Mouse (Mus musculus) layer of hippocampus, postnatal 36 days (tissue): ENCODE data around the gene Taf5l. TPM values are rescaled to one million over a fixed set of nuclear protein-coding genes. Genes with fewer than 3 reads are reported as not detected.

ENCODE experiments used
- DNase-seq, 2 experiments: peaks; one replicate each; pipeline ENCODE4 v3.0.0; 2022
- microRNA-seq, 2 experiments: library from miRNA; unstranded; fragments of <30 nt; microRNA quantifications; one replicate each; pipeline ENCODE4 v1.2.0; 2021
- total RNA-seq, 2 experiments: library from RNA; stranded (reverse); gene quantifications; 2 replicates each; pipeline ENCODE4 v1.2.3; 2021

The Taf5l gene
- total RNA-seq, 2 experiments from 2014 or later: 19.6 to 20.8 TPM

DNA sequence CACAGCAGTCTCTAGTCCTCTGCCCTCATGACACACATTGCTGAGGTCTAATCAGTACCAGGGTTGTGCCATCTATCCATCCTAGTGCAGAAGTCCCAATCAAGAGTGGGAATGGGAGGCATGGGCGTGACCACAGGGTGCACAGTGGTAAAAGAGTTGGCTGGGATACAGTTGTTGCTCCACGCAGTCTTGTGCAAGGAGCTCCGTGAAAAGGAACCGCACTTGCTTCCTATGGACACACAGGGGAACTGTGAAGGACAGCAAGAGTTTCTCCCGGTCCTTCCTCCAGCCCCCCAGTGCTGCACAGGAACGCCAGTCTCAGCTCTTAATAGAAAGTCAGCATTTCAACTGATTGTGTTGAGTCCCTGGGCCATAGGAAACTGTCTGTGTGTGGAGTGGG is 61.7 kb downstream of the Taf5l start:
- no peak for DNase-seq

DNA sequence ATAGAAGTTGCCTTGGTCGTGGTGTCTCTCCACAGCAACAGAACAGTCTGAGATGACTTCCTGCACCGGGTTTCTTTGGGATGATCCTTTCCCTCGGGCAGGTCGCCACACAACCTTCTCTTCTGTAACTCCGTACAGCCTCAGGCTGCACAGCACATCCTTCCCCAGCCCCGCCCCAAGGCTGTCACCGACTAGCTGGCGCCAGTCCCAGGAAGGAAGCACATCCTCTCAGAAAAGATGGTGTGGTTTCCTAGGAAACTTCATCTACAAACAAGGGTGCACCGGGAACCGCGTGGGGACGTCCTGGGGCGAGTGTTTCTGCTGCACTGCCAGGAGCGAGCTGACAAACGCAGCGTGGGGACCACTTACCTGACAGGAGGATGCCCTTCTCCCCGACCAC is 63.1 kb downstream of the Taf5l start:
- DNase-seq: no peak

DNA sequence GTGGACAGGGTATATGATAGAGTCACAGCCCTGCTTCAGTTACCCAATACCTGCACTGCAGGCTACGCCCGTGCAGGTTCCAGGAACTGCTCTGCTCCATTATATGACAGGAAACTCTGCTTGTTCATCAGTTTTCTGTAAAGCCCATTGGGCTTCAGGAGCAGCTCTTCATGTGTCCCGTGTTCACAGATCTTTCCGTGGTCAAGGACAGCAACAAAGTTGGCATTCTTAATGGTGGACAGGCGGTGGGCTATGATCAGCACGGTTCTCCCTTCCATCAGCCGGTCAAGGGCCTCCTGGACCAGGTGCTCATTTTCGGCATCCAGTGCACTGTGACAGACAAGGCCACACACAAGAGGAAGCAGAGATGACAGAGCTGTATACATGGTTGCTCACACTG is 67.0 kb downstream of the Taf5l start:
- no peak for DNase-seq

DNA sequence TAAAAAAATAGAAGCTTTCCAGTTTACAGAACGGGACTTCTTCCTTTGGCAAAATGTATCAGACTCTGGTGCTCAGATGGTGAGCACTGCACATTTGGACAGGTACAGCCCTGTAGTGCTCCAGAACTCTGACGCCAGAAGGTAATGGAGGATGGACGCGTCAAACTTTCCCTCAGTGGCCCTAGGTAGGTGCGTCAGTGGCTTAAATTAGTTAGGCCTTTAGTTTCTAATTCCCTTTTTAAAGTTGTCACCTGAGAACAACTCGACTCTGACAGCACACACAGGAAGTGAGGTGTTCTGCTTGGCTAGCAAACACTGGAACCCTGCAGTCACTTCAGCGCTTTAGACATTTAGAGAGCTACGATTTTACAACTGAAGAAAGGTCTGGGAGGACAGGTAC is 67.5 kb downstream of the Taf5l start:
- no peak for DNase-seq

DNA sequence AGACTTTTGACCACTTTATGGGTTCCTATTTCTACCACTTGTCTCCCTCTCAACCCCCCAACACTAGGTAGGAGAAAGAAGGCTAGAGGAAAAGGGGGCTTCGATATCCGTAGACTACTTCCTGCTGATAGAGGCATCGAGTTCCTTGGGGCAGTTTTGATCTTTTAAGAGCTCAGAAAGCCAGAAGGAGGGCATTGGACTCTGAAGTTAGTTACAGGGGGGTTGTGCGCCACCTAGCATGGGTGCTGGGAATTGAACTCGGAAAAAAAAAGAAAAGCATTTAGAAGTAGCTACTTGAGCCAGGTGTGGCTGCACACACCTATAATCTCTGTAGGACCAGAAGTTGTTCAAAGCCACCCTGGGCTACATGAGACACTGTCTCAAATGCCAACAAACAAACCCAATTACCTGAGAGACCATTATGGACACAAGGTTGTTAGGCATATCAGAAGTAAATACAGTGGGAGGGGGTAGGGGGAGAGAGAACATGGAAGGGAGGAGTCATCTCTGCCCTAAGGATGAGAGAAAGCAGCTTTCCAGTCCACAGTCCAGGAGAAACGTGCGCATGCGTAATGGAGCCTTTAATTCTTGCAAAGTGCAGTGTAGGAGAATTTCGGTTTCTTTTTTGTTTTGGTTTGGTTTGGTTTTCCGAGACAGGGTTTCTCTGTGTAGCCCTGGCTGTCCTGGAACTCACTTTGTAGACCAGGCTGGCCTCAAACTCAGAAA is 71.0 kb downstream of the Taf5l start:
- peak in 1 of 2 experiments; percentile 23 for DNase-seq

DNA sequence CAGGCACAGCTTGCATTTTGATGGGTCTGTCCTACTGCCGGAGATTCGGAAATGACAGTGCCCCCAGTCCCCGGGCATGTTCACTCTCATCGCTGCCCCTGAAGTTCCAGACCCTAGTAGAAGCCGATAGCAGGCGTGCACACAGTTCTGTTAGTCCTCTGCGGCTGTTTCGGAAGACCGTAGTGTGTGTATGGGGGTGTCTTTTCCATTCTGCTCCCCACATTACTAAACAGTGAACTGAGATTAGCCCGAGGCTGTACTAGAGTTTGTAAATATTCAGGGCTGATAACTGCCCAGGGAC is 71.6 kb downstream of the Taf5l start:
- no peak for DNase-seq

DNA sequence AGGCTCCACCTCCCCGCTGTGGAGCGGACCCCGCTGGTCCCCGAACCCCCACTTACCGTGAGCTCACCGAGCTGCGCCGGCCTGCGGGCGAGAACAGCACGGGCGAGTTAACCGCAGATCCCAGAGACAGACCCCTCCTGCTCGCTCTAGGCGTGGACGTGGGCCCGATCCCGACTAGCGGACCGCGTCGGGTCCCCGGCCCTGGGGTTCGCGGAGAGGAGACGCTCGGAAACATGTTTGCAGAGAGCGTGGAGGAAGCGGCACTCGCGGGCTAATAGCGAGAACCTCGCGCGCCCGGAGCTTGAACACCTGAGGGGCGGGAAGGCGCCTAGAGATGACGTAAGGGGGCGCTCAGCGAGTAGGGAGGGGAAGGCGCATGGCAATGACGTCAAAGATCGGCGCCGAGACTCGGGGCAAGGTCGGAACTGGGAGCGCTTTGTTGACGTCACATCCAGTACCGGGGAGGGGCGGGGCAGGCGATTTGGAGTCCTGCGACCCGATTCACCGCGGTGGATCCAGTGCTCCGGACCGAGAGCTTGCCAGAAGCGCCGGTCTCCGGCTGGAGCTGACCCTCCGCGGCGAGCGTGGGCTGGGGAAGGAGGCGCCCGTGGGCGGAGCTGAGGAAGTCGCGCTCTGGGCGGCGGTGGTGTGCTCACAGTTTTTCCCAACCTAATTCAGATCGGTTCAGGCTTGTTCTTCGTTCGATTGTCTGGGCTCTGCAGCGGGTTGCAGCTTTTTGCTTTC is 72.1 kb downstream of the Taf5l start, which contains the start of gene Nup133:
Gene Nup133, minus strand, starts transcription at position 324 of the 744 bp plus-strand sequence.
- peak; percentile 99 for DNase-seq

Small RNA genes lying within 50 kb of the gene (microRNA-seq; reads per million reads assigned to microRNA genes)
- 0 reads per million in 2 experiments for gene Mir1967

Other genes with a start within 250 kb of the Taf5l start
- 10 to 100 TPM; 42.3 to 42.8 TPM for gene Rab4a, start 215.4 kb downstream of the Taf5l start, total RNA-seq
- 10 to 100 TPM; 56.1 to 56.4 TPM for gene Ccsap, start 161.2 kb downstream of the Taf5l start, total RNA-seq
- 1 to 10 TPM; 6.4 to 7.6 TPM for gene Acta1, start 126.6 kb downstream of the Taf5l start, total RNA-seq
- 10 to 100 TPM; 21.8 to 22.2 TPM for gene Nup133, start 72.1 kb downstream of the Taf5l start, total RNA-seq
- gene Abcb10, start 38.3 kb downstream of the Taf5l start, total RNA-seq: 10 to 100 TPM; 18.5 to 18.8 TPM
- gene Urb2, start 111 bp upstream of the Taf5l start, total RNA-seq: 10 to 100 TPM; 11.8 to 12.5 TPM
- gene Galnt2, start 210.0 kb upstream of the Taf5l start, total RNA-seq: 10 to 100 TPM; 32.6 to 45.9 TPM